Mouse (Mus musculus) common myeloid progenitor, adult 5-6 weeks (primary cell): ENCODE measurements around the gene Ccl25. TPM values are rescaled to one million over a fixed set of nuclear protein-coding genes. Genes with fewer than 3 reads are reported as not detected.

Source experiments
- total RNA-seq: library from RNA; stranded (forward); fragments of 200-1000, 187-1606 nt; gene quantifications from 2 replicates; pipeline ENCODE4 v1.2.3, GENCODE M21; 2017

Gene Ccl25
- total RNA-seq, 1 experiment from 2014 or later, result 16.7 TPM

Other genes starting within 250 kb of the Ccl25 start
- gene Cd209f, start 219.4 kb upstream of the Ccl25 start, total RNA-seq, result not detected in 2 replicates
- gene Cd209g, start 191.1 kb upstream of the Ccl25 start, total RNA-seq, result not detected in 2 replicates
- gene Evi5l, start 158.6 kb upstream of the Ccl25 start, total RNA-seq, result 11.1 and 12.1 TPM in 2 replicates
- gene Prr36, start 107.8 kb upstream of the Ccl25 start, total RNA-seq, result 0.15 and 0.18 TPM in 2 replicates
- gene Lrrc8e, start 98.4 kb upstream of the Ccl25 start, total RNA-seq, result not detected in 2 replicates
- 25.8 and 43.9 TPM in 2 replicates for gene Map2k7, start 86.5 kb upstream of the Ccl25 start, total RNA-seq
- gene Gm49320, start 86.3 kb upstream of the Ccl25 start, total RNA-seq, result 0.10 TPM in 1 of 2 replicates, not detected in the other
- 1.5 TPM in 1 of 2 replicates, not detected in the other for gene Tgfbr3l, start 77.0 kb upstream of the Ccl25 start, total RNA-seq
- gene Snapc2, start 72.1 kb upstream of the Ccl25 start, total RNA-seq, result 15.0 and 15.3 TPM in 2 replicates
- 2.1 and 4.9 TPM in 2 replicates for gene Ctxn1, start 65.9 kb upstream of the Ccl25 start, total RNA-seq
- 135 and 169 TPM in 2 replicates for gene Timm44, start 49.3 kb upstream of the Ccl25 start, total RNA-seq
- gene Elavl1, start 203 bp downstream of the Ccl25 start, total RNA-seq, result 93.7 and 124 TPM in 2 replicates
- gene Cers4, start 167.8 kb downstream of the Ccl25 start, total RNA-seq, result 5.8 and 8.7 TPM in 2 replicates